Mouse (Mus musculus) megakaryocyte progenitor cell, adult 5-6 weeks (primary cell): ENCODE measurements at regions not wholly inside any gene's neighbourhood (a gene's known extent, or its start where the extent isn't known, plus 50 kb on each side); places are given as distances from the start of the nearest gene placed in this dataset.

Experiments
- ATAC-seq: replicated peaks from 2 replicates; pipeline ENCODE4 v1.8.0; 2016; ENCODE audit warnings: mild to moderate bottlenecking, moderate TSS enrichment, inconsistent platforms; ENCODE audit not compliant: poor library complexity

DNA sequence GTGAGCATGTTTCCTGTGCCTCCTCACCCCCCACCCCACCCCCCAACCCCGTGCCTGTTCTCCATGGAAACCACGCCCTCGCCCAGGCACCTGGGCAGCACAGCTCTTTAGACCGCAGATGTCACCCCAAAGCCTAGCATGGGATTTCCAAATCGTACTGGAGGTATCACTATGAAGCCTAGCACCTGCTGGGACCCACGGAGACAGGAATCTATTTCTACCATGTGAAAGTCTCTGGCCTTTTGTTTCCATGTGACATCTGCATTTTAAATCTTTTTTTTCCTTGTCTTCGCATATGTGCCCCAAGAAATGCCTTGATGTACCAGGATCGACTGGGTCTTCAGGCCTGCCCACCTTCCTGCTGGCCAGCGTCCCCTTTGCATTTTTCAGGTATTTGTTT is 179.7 kb downstream of the Irs2 start:
- no peak for ATAC-seq

DNA sequence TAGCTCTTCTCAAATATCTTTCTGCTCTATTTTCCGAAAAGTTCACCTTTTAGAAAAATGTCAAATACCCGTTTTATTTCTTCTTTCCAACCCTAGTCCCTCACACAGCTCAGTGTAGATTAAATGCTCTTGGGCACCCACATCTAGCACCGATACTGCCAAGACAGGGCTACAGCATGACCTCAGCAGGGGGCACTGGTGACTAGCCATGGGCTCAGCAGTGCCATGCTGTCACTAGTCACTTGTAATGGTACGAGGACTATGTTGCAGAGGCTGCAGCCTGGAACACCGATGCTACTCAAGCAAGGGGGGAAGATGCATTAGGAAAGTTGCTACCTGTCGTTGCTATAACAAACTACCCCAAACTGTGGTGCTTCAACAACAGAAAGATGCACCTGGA is 180.7 kb downstream of the Irs2 start:
- ATAC-seq: peak; percentile 63

DNA sequence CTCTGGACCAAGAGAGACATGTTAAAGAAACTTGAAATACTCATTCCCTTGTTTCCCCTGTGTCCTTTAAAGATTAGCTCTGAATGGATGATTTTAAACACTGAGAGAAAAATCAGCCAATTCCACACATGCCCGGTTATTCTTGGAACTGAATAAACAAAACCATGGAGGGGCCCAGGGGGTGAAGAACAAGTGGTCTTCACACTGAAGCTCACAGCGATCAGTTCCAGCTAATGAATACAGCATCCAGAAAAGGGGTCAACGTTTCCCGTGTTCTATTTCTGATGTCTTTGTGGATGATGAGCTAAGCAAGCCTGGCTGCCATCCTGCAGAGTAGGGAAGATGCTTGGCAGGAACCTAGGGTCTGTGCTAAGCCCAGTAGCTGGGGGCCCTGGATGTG is 182.3 kb downstream of the Irs2 start:
- no peak for ATAC-seq

DNA sequence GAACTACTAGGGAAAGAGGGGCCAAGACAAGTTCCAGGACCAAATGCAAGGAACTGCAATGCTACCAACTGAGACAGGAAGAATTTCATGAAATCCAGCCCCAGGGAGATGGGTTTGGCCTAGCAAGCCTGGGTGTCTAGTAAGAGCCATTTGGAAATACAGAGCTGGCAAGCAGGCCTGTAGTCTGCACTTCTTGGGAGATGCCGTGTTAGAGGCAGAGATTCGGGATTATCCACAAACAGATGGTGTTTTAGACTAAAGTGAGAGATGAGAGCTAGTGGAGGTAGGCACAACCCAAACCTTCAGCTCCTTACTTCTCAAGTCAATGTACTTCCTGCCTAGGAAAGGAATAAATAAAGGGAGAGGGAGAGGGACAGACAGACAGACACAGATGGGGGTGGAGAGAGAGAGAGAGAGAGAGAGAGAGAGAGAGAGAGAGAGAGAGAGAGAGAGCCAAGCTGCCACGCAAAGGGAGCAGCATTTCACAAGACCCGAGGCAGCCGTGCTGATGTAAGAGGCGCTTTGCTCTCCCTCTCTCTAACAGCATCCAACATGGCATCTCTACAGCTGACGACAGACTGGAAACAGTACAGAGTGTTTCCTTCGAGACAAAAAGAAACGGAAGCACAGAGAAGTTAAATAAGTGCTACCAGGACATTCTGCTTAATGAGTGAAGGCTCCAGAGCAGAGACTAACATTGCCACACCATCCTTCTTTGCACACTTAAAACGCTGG is 182.9 kb downstream of the Irs2 start:
- ATAC-seq: 0 out of 2 replicates have a peak, but pooled peaks have one; percentile 34

DNA sequence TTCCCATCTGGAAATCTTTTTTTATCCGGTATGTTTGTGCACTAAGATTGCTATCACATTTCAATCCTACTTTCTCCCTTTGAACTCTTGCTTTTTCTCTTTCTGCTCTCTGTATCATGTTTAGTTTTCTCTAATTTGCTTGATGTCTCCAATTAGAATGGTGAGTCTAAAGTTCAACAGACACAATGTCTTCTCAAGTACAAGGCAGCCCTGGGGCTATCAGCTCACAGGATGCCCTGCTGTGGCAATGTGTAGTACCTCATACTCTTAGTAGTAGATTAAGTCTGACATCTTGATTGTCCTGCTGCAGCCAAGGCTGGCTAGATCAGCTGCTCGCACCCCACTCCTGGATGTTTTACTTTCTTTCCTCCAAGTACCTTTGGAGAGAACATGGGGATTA is 186.4 kb downstream of the Irs2 start:
- no peak for ATAC-seq

DNA sequence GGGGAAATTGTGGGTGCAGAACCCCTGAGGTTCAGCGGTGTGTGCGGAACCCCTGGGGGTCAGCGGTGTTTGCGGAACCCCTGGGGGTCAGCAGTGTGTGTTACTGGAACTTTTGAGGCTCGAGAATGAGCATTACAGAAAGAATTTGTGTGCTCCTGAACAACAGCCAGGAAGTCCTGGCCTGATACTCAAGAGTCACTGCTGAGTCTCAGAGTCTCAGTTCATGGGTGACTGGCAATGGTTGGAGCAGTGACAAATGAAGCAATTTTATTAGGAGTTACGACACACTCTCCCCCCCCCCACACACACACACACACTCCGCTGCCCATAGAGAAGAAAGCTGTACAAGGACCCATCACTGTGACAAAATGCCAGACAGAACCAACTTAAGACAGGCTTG is 193.8 kb downstream of the Irs2 start:
- peak; percentile 39; the same call in 1 of the 2 replicates for ATAC-seq

DNA sequence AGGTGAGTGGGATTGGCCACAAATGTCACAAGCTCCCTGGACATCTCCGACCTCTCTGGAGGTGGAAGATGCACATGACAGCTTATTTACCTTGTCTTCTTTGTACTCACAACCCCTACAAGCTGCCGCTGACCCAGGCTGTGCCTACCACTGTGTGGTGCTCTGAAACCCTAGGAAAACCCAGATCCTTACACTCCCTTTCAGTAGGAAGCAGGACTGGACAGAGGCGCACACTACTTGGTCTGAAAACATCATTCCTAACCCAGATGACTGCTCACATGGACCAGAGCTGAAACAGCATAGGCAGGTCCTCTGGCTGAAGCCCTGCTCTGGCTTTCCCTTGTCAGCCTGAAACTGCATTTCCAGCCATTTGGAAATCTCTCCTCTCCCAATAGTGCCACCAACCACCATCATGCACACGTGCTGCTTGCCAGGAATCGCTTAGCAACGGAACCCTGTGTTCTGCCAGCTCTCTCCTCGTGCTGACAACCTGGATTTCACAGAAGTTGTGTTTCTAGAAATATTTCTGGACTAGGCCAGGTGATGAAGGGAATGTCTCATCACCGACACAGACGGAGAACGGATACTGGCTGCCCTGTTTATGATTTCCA is 196.1 kb downstream of the Irs2 start:
- no peak for ATAC-seq

DNA sequence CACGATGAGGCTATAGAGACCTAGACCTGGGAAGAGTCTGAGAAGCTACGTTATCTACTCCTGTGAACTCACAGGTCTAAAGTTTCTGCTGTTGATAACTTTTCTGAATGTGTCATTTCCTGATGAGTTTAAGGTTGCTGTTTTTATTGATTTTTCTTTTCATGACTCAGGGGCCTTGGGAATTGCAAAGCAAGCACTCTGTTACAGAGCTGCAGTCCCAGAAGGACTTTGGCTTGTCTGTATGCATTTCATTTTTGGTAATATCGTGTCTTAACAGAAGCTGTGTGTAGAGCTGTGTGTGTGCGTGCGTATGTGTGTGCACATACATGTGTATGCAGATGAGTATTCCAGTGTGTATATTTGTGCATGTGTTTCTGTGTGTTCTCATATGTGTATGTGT is 201.2 kb downstream of the Irs2 start:
- ATAC-seq: no peak

DNA sequence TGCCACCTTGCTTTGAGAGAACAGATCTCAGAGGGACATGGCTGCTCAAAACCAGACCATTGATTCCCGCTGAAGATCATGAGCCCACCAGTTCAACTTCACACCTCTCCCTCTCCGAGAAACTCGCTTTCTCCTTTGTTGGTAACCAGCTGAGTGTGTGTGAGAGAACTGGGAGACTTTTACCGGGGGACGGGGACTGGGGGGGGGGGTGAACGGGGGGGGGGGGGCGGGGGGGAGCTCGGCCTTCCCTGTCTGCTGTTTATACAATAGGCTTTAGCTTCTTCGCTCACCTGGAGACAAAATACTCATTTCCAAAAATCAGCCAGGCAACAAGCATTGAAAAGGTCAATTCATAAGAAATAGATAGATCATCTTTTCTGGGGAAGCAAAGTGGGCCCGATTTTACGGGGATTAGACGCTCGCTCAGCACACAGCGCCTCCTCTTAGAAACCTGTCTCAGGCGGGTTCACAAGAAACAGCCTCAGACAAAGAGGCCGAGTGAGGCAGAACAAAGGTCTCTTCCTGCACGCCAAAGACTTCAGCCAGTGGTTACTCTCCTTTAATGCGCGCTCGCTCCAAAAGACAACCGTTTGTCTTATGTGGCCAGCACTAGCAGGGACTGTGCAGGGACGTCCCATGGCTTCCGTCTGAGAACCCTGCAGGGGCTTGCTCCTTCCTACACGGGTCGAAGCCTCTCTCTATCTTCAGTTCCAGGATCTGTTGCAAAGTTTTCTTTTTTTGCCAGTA is 202.7 kb downstream of the Irs2 start:
- no peak for ATAC-seq

DNA sequence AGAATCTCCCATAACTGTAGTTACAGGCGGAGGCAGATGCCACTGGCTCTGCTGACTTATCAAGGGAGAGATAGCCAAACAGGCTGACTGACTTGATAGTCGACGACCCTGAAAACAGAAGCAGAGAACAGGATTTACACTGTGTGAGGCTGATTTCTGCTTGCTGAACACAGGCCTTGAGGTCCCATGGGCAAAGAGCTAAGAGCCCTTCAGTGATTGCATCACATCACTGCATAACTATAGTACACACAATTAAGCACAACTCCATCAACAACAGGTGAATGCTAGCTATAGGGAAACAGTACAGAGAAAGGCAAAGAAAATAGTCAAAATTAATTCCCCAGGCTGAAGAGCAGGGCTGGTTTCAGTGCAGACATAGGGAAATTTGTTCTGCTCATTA is 203.3 kb downstream of the Irs2 start:
- no peak for ATAC-seq

DNA sequence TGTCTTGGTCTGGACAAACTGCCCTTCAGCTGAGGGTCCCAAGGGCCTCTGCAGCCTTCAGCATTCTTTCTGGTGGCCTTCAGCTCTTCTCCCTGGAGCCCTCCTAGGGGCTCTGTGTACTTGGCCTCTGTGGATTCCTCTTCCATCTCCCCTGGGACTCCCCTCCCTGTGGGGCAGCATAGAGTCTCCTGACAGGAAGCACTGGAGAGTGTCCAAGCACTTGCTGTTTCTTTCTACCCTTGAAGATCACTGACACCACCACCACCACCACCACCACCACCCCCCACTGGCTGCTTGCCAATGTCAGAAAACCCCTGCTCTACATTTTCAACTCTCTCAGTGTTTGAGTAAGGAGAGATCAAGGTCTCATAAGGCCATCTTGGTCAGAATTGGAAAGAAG is 206.3 kb downstream of the Irs2 start:
- no peak for ATAC-seq

DNA sequence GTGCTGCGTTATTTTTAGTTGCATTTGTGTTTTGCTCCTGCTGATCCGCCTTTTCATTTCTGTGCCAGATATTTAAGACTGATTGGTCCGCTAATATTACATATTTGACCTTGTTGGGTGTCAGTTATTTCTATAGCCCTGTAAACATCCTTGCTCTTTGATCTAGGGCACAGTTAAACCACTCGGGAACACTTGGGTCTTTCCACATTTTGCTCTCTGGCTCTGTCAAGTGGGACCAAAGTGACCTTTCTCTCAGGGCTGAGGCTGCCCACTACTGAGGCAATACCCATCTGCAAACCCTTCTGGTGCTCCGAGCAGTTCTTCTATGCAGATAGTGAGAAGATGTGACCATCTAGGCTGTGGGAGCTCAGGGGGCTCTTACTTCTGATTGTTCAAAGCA is 206.7 kb downstream of the Irs2 start:
- no peak for ATAC-seq

DNA sequence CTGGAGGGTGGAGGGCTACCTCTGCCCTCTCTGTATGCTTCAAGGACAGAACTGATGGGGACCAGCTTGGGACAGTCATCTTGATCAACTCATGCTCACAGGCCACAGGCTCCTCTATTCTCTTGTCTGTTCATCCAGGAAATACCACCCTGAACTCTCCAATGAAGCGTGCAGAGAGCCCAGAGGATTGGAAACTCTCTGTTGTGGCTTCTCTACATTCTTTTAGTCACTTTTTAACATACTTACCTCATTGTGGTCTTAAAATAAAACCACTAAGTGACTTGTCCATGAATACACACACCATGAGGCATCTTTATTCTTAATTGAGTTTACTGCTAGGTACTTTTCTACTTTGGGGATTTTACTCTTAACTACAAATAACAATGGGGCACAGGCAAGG is 209.8 kb downstream of the Irs2 start:
- no peak for ATAC-seq

DNA sequence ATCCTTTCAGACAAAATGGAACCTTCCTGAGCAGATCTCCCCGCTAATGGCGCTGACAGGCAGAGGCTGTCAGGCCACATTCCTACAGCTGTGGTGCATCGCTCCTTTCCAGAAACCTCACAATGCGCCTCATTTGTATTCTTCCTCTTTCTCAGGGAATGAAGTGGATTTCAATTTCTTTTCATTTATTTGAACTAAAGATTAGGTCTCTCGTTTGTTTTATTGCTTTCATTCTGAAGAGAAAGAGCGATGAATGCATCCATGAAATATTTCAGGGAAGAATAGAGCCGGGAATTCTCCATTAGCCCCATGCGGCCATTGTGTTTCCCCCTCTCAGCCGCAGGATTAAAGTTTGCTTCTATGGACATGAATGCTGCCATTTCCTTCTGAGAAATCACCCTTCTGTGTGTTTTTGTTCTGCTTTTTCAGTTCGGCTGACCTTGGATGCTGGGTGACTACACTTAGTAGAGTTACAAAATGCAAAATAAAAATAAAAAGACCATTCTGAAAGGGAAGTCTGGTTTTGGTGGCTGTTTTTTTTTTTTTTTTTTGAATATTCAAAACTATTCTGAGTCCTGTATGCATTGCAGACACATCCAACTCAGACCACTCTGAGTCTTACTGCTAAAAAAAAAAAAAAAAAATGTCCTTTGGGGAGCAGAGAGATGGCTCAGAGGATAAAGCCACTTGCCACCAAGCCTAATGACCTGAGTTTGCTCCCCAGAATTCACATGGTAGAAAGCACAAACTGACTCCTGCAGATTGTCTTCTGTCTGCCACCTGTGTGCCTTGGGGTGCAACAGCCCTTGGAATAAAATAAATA is 213.7 kb downstream of the Irs2 start:
- peak; percentile 54 for ATAC-seq

DNA sequence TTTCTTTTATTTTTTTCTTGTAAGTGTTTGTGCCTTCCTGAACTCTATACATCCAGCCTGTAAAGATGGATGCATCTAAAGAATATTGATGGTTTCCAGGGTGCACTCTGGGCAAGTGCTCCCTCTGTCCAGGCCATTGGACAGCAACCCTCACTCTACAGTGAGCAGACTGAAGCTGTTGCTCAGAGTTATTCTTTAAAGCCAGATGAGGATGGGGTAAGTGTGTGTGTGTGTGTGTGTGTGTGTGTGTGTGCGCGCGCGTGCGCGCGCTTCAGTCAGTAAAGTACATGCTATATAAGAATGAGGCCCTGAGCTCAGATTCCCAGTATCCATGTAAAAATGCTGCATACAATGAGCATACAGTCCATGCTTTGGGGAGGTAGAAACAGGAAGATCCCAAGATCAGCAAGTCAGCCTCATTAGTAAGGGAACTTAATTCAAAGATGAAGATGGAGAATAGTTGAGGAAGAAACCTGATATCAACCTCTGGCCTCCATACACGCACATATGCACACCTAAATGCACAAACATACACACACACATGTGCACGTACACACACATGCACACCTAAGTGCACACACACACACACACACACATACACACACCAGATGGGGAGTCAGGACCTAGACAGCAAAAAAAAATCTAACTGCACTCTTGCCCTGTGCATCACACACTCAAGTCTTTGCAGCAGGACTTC is 214.4 kb downstream of the Irs2 start:
- ATAC-seq: no peak

DNA sequence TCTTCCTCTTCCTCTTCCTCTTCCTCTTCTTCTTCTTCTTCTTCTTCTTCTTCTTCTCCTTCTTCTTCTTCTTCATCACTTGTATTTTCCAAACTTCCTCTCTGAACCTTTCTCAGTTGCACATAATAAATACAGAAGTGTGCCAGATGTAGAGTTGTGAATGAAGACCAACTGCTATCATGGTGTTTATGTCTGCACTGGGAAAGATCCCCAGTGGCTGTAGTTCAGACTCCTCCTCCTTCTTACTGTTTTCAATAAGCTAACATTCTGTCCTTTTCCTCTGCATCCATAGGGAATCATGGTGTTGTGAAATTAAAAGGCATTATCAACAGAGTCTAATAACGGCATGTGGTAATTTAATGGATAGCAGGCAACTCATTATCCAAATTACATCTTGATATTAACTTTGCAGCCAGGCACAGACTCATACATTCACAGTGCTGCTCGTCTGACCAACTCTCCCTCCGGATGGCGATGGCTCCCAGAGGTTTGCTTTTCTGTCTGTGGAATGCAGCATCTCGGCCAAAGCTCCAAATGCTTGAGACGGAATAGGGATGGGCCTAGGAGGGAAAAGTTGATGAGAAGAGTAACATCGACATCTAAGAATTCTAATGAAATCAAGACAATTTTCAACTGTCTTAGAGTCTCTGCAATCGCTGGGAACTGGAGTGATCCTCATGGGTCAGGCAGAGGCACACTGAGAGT is 219.6 kb downstream of the Irs2 start:
- ATAC-seq: no peak

DNA sequence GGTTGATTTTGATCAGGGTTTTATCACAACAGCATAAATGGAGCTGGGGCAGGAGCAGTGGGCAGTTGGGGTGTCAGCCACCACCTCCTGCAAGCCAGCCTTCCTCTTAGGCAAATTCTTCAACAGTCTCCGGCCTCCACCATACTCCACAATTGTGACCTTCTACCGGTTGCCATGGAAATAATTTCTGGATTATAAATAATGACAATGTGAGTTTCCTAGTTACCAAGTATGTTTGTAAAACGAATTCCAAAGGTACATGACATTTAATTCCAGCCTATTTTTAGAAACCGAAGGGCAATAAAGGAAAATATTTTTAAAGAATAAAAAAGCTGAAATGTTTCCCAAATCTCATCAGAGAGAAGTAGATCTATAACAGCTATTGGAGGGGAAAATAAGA is 222.5 kb downstream of the Irs2 start:
- no peak for ATAC-seq

DNA sequence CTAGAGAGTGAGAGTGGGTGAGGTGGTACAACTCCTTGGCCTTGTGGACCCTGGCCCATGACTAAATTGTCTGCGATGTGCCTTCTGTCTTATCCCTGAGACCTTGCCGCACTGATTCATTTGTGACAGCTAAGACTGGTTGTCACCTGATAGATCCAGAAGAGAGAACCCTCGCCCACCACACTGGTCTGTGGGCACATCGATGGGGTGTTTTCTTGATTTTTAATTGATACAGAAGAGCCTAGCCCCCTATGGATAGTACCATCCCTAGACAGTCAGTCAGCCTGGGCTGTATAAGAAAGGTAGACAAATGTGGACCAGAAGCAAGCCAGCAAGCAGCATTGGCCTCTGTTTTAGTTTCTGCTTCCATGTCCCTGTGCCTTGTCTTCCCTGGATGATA is 222.9 kb downstream of the Irs2 start:
- ATAC-seq: no peak

DNA sequence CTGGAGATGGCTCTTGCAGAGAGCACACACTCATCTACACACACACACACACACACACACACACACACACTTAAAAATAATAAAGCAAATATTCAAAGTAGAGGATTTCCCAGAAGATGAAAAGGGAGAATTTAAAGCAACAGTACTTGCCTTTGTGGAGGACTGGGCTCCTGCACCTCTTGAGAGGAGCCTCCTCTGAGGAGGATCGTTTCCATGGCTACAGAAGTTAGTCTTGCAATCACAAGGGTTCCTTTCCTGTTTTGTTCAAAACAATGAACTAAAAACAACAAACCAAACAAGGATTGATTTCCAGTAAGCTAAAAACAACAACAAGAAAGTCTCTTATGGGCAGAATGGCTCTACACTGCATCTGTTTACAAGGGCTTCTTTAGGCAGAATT is 223.8 kb downstream of the Irs2 start:
- ATAC-seq: no peak

DNA sequence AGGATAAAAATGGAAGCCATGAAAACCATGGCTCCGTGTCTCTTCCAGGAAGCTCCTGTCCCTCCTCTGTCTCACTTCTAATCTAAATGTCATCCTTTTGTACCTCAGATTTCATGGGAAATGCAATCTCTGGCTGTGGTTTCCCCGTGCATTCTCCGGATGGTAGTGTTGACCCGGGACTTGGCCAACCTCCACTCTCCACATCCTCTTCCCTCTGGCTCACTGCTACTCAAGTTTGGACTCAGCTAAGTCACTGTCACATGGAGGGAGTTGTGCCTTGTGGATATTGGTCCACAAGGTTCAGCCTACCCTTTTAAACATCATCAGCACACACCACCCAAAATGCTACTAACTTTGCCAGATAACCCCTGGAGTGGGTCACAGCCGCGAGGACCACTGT is 226.4 kb downstream of the Irs2 start:
- no peak for ATAC-seq
